Mouse (Mus musculus) heart, postnatal 0 days (tissue): ENCODE measurements at regions not wholly inside any gene's neighbourhood (a gene's known extent, or its start where the extent isn't known, plus 50 kb on each side); places are given as distances from the start of the nearest gene placed in this dataset.

ENCODE experiments used
- CTCF ChIP-seq: IDR thresholded peaks from 2 replicates; pipeline ENCODE4 v1.5.1; 2016; ENCODE audit warnings: antibody characterized with exemption, control low read depth, low read depth
- EP300 ChIP-seq: IDR thresholded peaks from 2 replicates; pipeline ENCODE4 v1.6.1; 2016; ENCODE audit warnings: antibody characterized with exemption, low read depth

DNA sequence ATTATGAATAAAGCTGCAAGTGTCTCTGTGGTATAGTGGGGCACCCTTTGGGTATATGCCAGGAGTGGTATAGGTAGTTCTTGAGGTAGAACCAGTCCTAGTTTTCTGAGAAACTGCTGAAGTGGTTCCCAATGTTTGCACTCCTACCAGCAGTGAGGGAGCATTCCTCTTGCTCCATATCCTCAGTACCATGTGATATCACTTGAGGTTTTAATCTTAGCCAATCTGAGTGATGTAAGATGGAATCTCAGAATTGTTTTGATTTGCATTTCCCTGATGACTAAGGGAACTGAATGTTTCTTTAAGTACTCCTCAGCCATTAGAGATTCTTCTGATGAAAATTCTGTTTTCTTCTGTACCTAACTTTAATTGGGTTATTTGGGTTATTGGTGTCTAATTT lies 690.5 kb downstream of the Plod2 start:
- TF ChIP-seq EP300 (no peak), CTCF (no peak)
